Mouse (Mus musculus): Measurements from ENCODE around the gene Rrp12. TPM values are rescaled to one million over a fixed set of nuclear protein-coding genes. Genes with fewer than 3 reads are reported as not detected.

The Rrp12 gene
- polyA plus RNA-seq, 1 experiment from 2014 or later: 21.0 TPM

Other genes with a start within 250 kb of the Rrp12 start
- gene Slit1, start 152.5 kb downstream of the Rrp12 start, polyA plus RNA-seq (2015; fragmentation: Nextera tagmentation; extraction: Ambion mirVana): 18.2 and 21.3 TPM in 2 replicates
- 8.5 and 10.8 TPM in 2 replicates for gene Arhgap19, start 94.1 kb downstream of the Rrp12 start, polyA plus RNA-seq (2015; fragmentation: Nextera tagmentation; extraction: Ambion mirVana)
- gene Frat1, start 66.2 kb downstream of the Rrp12 start, polyA plus RNA-seq (2015; fragmentation: Nextera tagmentation; extraction: Ambion mirVana): 28.9 and 31.9 TPM in 2 replicates
- gene Frat2, start 48.0 kb downstream of the Rrp12 start, polyA plus RNA-seq (2015; fragmentation: Nextera tagmentation; extraction: Ambion mirVana): 10.4 and 12.2 TPM in 2 replicates
- 480 and 488 TPM in 2 replicates for gene Pgam1, start 15.8 kb upstream of the Rrp12 start, polyA plus RNA-seq (2015; fragmentation: Nextera tagmentation; extraction: Ambion mirVana)
- 71.0 and 72.3 TPM in 2 replicates for gene Exosc1, start 37.2 kb upstream of the Rrp12 start, polyA plus RNA-seq (2015; fragmentation: Nextera tagmentation; extraction: Ambion mirVana)
- gene Zdhhc16, start 37.3 kb upstream of the Rrp12 start, polyA plus RNA-seq (2015; fragmentation: Nextera tagmentation; extraction: Ambion mirVana): 90.2 and 99.3 TPM in 2 replicates
- gene Mms19, start 85.0 kb upstream of the Rrp12 start, polyA plus RNA-seq (2015; fragmentation: Nextera tagmentation; extraction: Ambion mirVana): 35.0 and 39.4 TPM in 2 replicates
- 8.0 and 8.7 TPM in 2 replicates for gene Ubtd1, start 85.6 kb upstream of the Rrp12 start, polyA plus RNA-seq (2015; fragmentation: Nextera tagmentation; extraction: Ambion mirVana)
- gene Ankrd2, start 139.8 kb upstream of the Rrp12 start, polyA plus RNA-seq (2015; fragmentation: Nextera tagmentation; extraction: Ambion mirVana): 0.30 and 0.51 TPM in 2 replicates
- gene Hoga1, start 149.4 kb upstream of the Rrp12 start, polyA plus RNA-seq (2015; fragmentation: Nextera tagmentation; extraction: Ambion mirVana): 0.66 and 0.82 TPM in 2 replicates
- not detected in 2 replicates for gene 4933411K16Rik, start 156.1 kb upstream of the Rrp12 start, polyA plus RNA-seq (2015; fragmentation: Nextera tagmentation; extraction: Ambion mirVana)
- 181 and 182 TPM in 2 replicates for gene Morn4, start 190.2 kb upstream of the Rrp12 start, polyA plus RNA-seq (2015; fragmentation: Nextera tagmentation; extraction: Ambion mirVana)
- 28.8 and 31.9 TPM in 2 replicates for gene Pi4k2a, start 194.3 kb upstream of the Rrp12 start, polyA plus RNA-seq (2015; fragmentation: Nextera tagmentation; extraction: Ambion mirVana)
- gene Avpi1, start 232.9 kb upstream of the Rrp12 start, polyA plus RNA-seq (2015; fragmentation: Nextera tagmentation; extraction: Ambion mirVana): 7.4 and 7.5 TPM in 2 replicates